Mouse (Mus musculus) mouse embryonic stem cell (cell line): ENCODE measurements around the gene Mab21l3.

ENCODE experiments used
- in situ Hi-C, 2 experiments: fragments of 300-500 bp; cut with MboI; formaldehyde crosslinking; loops; 1 replicate in 1 of 2; 3 replicates in 1 of 2; pipeline ENCODE4 v1.14.3; 2019 to 2020; ENCODE audit warnings: low sequenced_read_pairs in 2 of 2, low pct_unique_long_range_greater_than_20kb in 1 of 2, mixed read lengths in 1 of 2; ENCODE audit not compliant: unreplicated experiment in 1 of 2

Mab21l3 gene

GRCm38 (mm10) chr3:101780874-101781483 lies 67.8 kb downstream of the Mab21l3 start:
- in situ Hi-C loops = no loop called here

DNA sequence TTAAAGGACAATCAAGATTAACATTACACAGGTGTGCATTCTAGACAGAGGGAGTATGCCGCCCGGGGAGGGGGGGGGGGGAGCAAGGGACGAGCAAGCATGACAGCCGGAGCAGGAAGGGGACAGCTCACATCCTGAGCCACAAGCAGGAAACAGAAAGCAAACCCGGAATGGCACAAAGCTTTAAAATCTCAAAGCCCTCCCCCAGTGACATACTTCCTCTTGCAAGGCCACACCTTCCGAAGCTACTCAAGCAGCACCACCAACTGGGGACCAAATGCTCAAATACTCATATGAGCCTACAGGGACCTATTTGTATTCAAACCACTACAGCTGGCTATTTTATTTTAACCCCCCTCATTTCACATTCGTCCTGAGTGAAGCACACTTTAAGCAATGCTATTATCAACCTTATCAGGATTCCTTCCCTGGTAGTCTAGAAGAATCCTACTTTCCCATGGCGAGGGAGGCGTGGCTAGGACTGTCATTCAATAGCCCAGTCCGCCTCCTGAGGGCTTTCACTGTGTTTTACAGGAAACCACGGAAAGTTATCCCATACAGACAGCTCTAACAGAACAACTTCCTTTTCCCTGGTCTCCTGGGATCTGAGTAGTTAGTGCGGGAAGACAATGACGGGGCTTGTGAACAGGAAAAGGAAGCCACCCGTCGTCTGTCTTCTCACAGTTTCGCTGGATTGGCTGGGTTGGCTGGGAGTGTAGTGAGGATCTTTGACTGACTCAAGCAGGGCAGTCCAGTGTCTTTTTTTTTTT lies 69.7 kb downstream of the Mab21l3 start:
- in situ Hi-C loops = no loop called here

DNA sequence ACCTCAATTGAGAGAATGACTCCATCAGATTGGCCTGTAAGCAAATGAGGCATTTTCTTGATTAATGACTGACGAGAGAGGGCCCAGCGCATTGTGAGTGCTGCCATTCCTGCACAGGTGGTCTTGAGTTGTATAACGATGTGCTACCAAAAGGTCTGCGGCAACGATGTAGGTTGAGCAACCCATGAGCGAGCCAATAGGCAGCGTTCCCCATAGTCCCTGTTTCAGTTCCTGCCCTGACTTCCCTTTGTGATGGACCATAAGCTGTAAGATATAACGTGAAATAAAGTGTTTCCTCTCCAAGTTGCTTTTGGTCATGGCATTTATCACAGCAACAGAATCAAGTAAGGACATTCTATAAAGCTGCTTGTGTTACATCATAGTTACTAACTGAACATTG lies 73.0 kb downstream of the Mab21l3 start:
- in situ Hi-C loops = no loop called here

DNA sequence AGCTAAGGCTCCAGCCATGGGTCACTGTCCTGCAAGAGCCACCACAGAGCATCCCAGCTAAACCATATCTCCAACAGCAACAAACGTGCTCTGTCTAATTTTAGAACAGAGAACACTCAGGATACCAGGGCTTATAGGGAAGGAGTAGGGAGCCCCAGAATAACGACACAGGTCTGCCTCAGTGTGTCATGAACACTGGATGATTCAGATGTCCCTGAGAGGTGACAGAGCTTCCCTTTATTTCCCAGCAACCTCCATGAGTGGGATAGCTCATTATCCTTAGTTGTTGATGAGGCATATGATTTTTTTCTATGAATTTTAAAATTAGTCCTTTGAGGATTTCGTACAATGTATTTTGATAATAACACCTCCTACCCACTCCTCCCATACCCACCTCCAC lies 78.2 kb downstream of the Mab21l3 start:
- in situ Hi-C loops = no loop called here

- in situ Hi-C loops = no loop called here
Observed at GRCm38 (mm10) chr3:101763566-101763965, 85.2 kb downstream of the Mab21l3 start.
